Mouse (Mus musculus): ENCODE results near the gene Klk4.
A peak's percentile ranks its signal among the peaks of the same experiment; 100 is the strongest.

Klk4 gene

GRCm38 (mm10) chr7:43880912-43881311, at the start of gene Klk4:
Gene Klk4 (plus strand): TSS chr7:43881160.
- no peak for DNase-seq

GRCm38 (mm10) chr7:43841701-43842100, 39.3 kb upstream of the Klk4 start, which contains the start of gene Klk5:
Gene Klk5 (plus strand): TSS chr7:43841971.
- DNase-seq = no peak

- no peak for DNase-seq
Observed at GRCm38 (mm10) chr7:43843801-43844200, 37.2 kb upstream of the Klk4 start.

GRCm38 (mm10) chr7:43851616-43852015, 29.3 kb upstream of the Klk4 start:
- no peak for DNase-seq

GRCm38 (mm10) chr7:43854642-43855380, 26.1 kb upstream of the Klk4 start:
- DNase-seq = no peak

- no peak for DNase-seq
Observed at GRCm38 (mm10) chr7:43855709-43856108, 25.3 kb upstream of the Klk4 start.

GRCm38 (mm10) chr7:43856307-43856706, 24.7 kb upstream of the Klk4 start:
- DNase-seq = no peak

GRCm38 (mm10) chr7:43857501-43857900, 23.5 kb upstream of the Klk4 start:
- DNase-seq = no peak

- no peak for DNase-seq
Observed at GRCm38 (mm10) chr7:43860411-43860810, 20.5 kb upstream of the Klk4 start.

GRCm38 (mm10) chr7:43873237-43873636, 7.7 kb upstream of the Klk4 start:
- DNase-seq = peak; percentile 77

- DNase-seq = no peak
Observed at GRCm38 (mm10) chr7:43873674-43874073, 7.3 kb upstream of the Klk4 start.

- DNase-seq = no peak
Observed at GRCm38 (mm10) chr7:43874868-43875375, 6.0 kb upstream of the Klk4 start.

GRCm38 (mm10) chr7:43876444-43876843, 4.5 kb upstream of the Klk4 start:
- no peak for DNase-seq

- DNase-seq = no peak
Observed at GRCm38 (mm10) chr7:43878281-43878680, 2.7 kb upstream of the Klk4 start.

- no peak for DNase-seq
Observed at GRCm38 (mm10) chr7:43882346-43882745, 1.4 kb downstream of the Klk4 start.

- DNase-seq = no peak
Observed at GRCm38 (mm10) chr7:43882811-43883210, 1.9 kb downstream of the Klk4 start.

GRCm38 (mm10) chr7:43883547-43883946, 2.6 kb downstream of the Klk4 start:
- DNase-seq = peak; percentile 21

GRCm38 (mm10) chr7:43891365-43891764, 10.4 kb downstream of the Klk4 start:
- DNase-seq = no peak

- no peak for DNase-seq
Observed at GRCm38 (mm10) chr7:43891788-43892187, 10.8 kb downstream of the Klk4 start.

- DNase-seq = peak; percentile 93
Observed at GRCm38 (mm10) chr7:43894836-43895235, 13.9 kb downstream of the Klk4 start.

- DNase-seq = no peak
Observed at GRCm38 (mm10) chr7:43914821-43915220, 33.9 kb downstream of the Klk4 start.

- no peak for DNase-seq
Observed at GRCm38 (mm10) chr7:43918426-43918825, 37.5 kb downstream of the Klk4 start.

GRCm38 (mm10) chr7:43918871-43919270, 37.9 kb downstream of the Klk4 start:
- no peak for DNase-seq

GRCm38 (mm10) chr7:43919559-43920451, 38.8 kb downstream of the Klk4 start:
- DNase-seq = peak; percentile 68
